Comparison of ENCODE assay signal across 8 mouse cellular contexts in genomic region chr11:23067395-23068136, GRCm38 (mm10).
A peak's percentile ranks its signal among the peaks of the same experiment; 100 is the strongest.
DNase-seq lines count a peak whose midpoint lies in the region; ATAC-seq and TF ChIP-seq lines count a peak whose summit lies in the region.

No protein-coding gene starts in this region.

- peak; percentile 90 for DNase-seq in CH12.LX (ENCODE audit: extremely low read depth)
- peak; percentile 74 for DNase-seq in c-Kit-positive CD71-positive TER-119-negative erythroid progenitor cells, embryonic 14.5 days (ENCODE audit: low read depth)
- peak; percentile 94 for DNase-seq in forebrain, embryonic 11.5 days (ENCODE audit: low spot score)
- DNase-seq in heart, postnatal 0 days (ENCODE audit: low spot score): peak; percentile 87
- peak; percentile 88 to 92 for DNase-seq in kidney, postnatal 4 days

- peaks cover 2 to 12% of the 10 kb centered on the region in 2 experiments; a peak in 2 of 4 replicates for H3K4me1 ChIP-seq in CH12.LX (ENCODE audit: control insufficient read depth in 1 of 2, insufficient read depth in 2 of 2)
- no peaks in the 10 kb centered on the region for H3K4me1 ChIP-seq in forebrain, embryonic 11.5 days (replicated peaks; ENCODE audit: control insufficient read depth, insufficient read depth, low read length)
- H3K4me1 ChIP-seq in heart, postnatal 0 days (ENCODE audit: control insufficient read depth, insufficient read depth): no peaks in the 10 kb centered on the region
- H3K4me1 ChIP-seq in liver, embryonic 16.5 days (ENCODE audit: control insufficient read depth, low read depth, low read length): peaks cover 11% of the 10 kb centered on the region
- H3K4me1 ChIP-seq in neural tube, embryonic 13.5 days (replicated peaks): peaks cover 5% of the 10 kb centered on the region
- H3K4me1 ChIP-seq in testis, adult 2 months (ENCODE audit: control insufficient read depth, insufficient read depth, low read length): peaks cover 2% of the 10 kb centered on the region

- 1% methylated on average over 49 of the region's 49 CpGs for WGBS in forebrain, embryonic 11.5 days
- under 1% methylated on average over 49 of the region's 49 CpGs for WGBS in heart, postnatal 0 days
- whole genome bisulfite sequencing in liver, embryonic 16.5 days (ENCODE audit: insufficient replicate concordance): under 1% methylated on average over 49 of the region's 49 CpGs
- WGBS in neural tube, embryonic 13.5 days: under 1% methylated on average over 49 of the region's 49 CpGs

- no peaks in the 10 kb centered on the region for H3K27me3 ChIP-seq in CH12.LX (replicated peaks)
- no peaks in the 10 kb centered on the region for H3K27me3 ChIP-seq in forebrain, embryonic 11.5 days (ENCODE audit: control insufficient read depth, insufficient read depth, low read length)
- no peaks in the 10 kb centered on the region for H3K27me3 ChIP-seq in heart, postnatal 0 days (ENCODE audit: control insufficient read depth, insufficient read depth, low read length)
- H3K27me3 ChIP-seq in liver, embryonic 16.5 days (ENCODE audit: control insufficient read depth, insufficient read depth, low read depth, low read length): no peaks in the 10 kb centered on the region
- no peaks in the 10 kb centered on the region for H3K27me3 ChIP-seq in neural tube, embryonic 13.5 days
- H3K27me3 ChIP-seq in testis, adult 2 months (ENCODE audit: control insufficient read depth, insufficient read depth, low read length): no peaks in the 10 kb centered on the region

- no peaks in the 10 kb centered on the region for H3K79me2 ChIP-seq in CH12.LX (replicated peaks; ENCODE audit: control insufficient read depth, extremely low read depth, insufficient read depth, poor library complexity, severe bottlenecking)

- no peaks in the 10 kb centered on the region for H3K36me3 ChIP-seq in CH12.LX (replicated peaks in 1 of 2; ENCODE audit: control insufficient read depth in 1 of 2, insufficient read depth in 1 of 2, low read length in 1 of 2)
- no peaks in the 10 kb centered on the region for H3K36me3 ChIP-seq in forebrain, embryonic 11.5 days (ENCODE audit: control insufficient read depth, insufficient read depth, low read length)
- no peaks in the 10 kb centered on the region for H3K36me3 ChIP-seq in heart, postnatal 0 days (replicated peaks; ENCODE audit: control insufficient read depth, insufficient read depth, low read length)
- no peaks in the 10 kb centered on the region for H3K36me3 ChIP-seq in liver, embryonic 16.5 days (ENCODE audit: control insufficient read depth, insufficient read depth)
- H3K36me3 ChIP-seq in neural tube, embryonic 13.5 days: no peaks in the 10 kb centered on the region
- no peaks in the 10 kb centered on the region for H3K36me3 ChIP-seq in testis, adult 2 months (ENCODE audit: control insufficient read depth, insufficient read depth, low read length)

- no peak; the same call in 1 of the 2 replicates for TF ChIP-seq EP300 in CH12.LX (IDR thresholded peaks at IDR 0.05; ENCODE audit: low read length)
- no peak for TF ChIP-seq EP300 in heart, postnatal 0 days (IDR thresholded peaks at IDR 0.05; ENCODE audit: low read depth)

- H3K27ac ChIP-seq in CH12.LX (ENCODE audit: insufficient read depth, low read depth): no peak overlapping the region
- no peak overlapping the region for H3K27ac ChIP-seq in forebrain, embryonic 11.5 days (ENCODE audit: low read depth, low read length)
- H3K27ac ChIP-seq in heart, postnatal 0 days (ENCODE audit: low read depth): peak overlapping the region; percentile 35; the same call in 1 of the 2 replicates
- peak overlapping the region; percentile 78 for H3K27ac ChIP-seq in liver, embryonic 16.5 days (ENCODE audit: low read length)
- peak overlapping the region; percentile 86 for H3K27ac ChIP-seq in neural tube, embryonic 13.5 days (replicated peaks)
- H3K27ac ChIP-seq in testis, adult 2 months (ENCODE audit: control insufficient read depth, insufficient read depth, low read depth, low read length): peak overlapping the region; percentile 90

- H3K9ac ChIP-seq in CH12.LX (ENCODE audit: insufficient read depth, low read depth): peak overlapping the region; percentile 78
- H3K9ac ChIP-seq in forebrain, embryonic 11.5 days (ENCODE audit: low read length): peak overlapping the region; percentile 72
- peak overlapping the region; percentile 65 for H3K9ac ChIP-seq in heart, postnatal 0 days (replicated peaks; ENCODE audit: low read depth, low read length)
- H3K9ac ChIP-seq in liver, embryonic 16.5 days (ENCODE audit: low read depth, low read length): peak overlapping the region; percentile 83
- H3K9ac ChIP-seq in neural tube, embryonic 13.5 days: peak overlapping the region; percentile 73

- TF ChIP-seq POLR2A in CH12.LX (IDR thresholded peaks at IDR 0.05; ENCODE audit: low read depth, low read length): peak; percentile 99
- peak; percentile 98 for TF ChIP-seq POLR2A in testis, adult 2 months (IDR thresholded peaks at IDR 0.05; ENCODE audit: control insufficient read depth, low read depth, low read length)

- in situ Hi-C loops in CH12.LX (cut with MboI; ENCODE audit: low pct_ligation_motif_present, low pct_unique_long_range_greater_than_20kb, low sequenced_read_pairs): no loop called here

- no peak for TF ChIP-seq CTCF in CH12.LX (conservative IDR thresholded peaks at IDR 0.05 in 1 of 2, IDR thresholded peaks at IDR 0.05 in 1 of 2; ENCODE audit: low read depth in 2 of 2, low read length in 2 of 2)
- TF ChIP-seq CTCF in heart, postnatal 0 days (IDR thresholded peaks at IDR 0.05; ENCODE audit: low read depth): 0 out of 2 replicates have a peak, but pooled peaks have one; percentile 7
- TF ChIP-seq CTCF in testis, adult 2 months (IDR thresholded peaks at IDR 0.05; ENCODE audit: control insufficient read depth, insufficient read depth, insufficient replicate concordance, low read depth, low read length): no peak

- H3K9me3 ChIP-seq in CH12.LX (replicated peaks; ENCODE audit: low read length): no peaks in the 10 kb centered on the region
- no peaks in the 10 kb centered on the region for H3K9me3 ChIP-seq in forebrain, embryonic 11.5 days (ENCODE audit: control insufficient read depth, low read length)
- H3K9me3 ChIP-seq in heart, postnatal 0 days (replicated peaks; ENCODE audit: control insufficient read depth, low read length): no peaks in the 10 kb centered on the region
- H3K9me3 ChIP-seq in liver, embryonic 16.5 days (replicated peaks; ENCODE audit: control insufficient read depth, low read length): no peaks in the 10 kb centered on the region
- H3K9me3 ChIP-seq in neural tube, embryonic 13.5 days: no peaks in the 10 kb centered on the region

- peak overlapping the region; percentile 92 for H3K4me2 ChIP-seq in CH12.LX (ENCODE audit: insufficient read depth, low read depth, poor library complexity, severe bottlenecking)
- peak overlapping the region; percentile 76 for H3K4me2 ChIP-seq in forebrain, embryonic 11.5 days (ENCODE audit: low read depth, low read length, severe bottlenecking)
- H3K4me2 ChIP-seq in heart, postnatal 0 days (ENCODE audit: low read depth, low read length): peak overlapping the region; percentile 74
- H3K4me2 ChIP-seq in liver, embryonic 16.5 days (ENCODE audit: low read depth, low read length): peak overlapping the region; percentile 97
- H3K4me2 ChIP-seq in neural tube, embryonic 13.5 days: peak overlapping the region; percentile 64

- TF ChIP-seq RAD21 in CH12.LX (IDR thresholded peaks at IDR 0.05; ENCODE audit: low read depth, low read length): no peak; the same call in 1 of the 2 replicates

- H3K4me3 ChIP-seq in CH12.LX (replicated peaks in 1 of 3; ENCODE audit: low read depth in 2 of 3, low read length in 2 of 3, poor library complexity in 1 of 3): peak overlapping the region; percentile 64 to 76 (median 72)
- peak overlapping the region; percentile 63 for H3K4me3 ChIP-seq in forebrain, embryonic 11.5 days (ENCODE audit: low read depth, low read length)
- peak overlapping the region; percentile 63 for H3K4me3 ChIP-seq in heart, postnatal 0 days (ENCODE audit: low read depth, low read length)
- H3K4me3 ChIP-seq in liver, embryonic 16.5 days (ENCODE audit: low read depth, low read length): peak overlapping the region; percentile 77
- peak overlapping the region; percentile 54 for H3K4me3 ChIP-seq in neural tube, embryonic 13.5 days
- peak overlapping the region; percentile 92 for H3K4me3 ChIP-seq in testis, adult 2 months (ENCODE audit: control insufficient read depth, low read depth, low read length)

- peak; percentile 99 for ATAC-seq in forebrain, embryonic 11.5 days (replicated peaks; ENCODE audit: low FRiP score)
- ATAC-seq in heart, postnatal 0 days (ENCODE audit: insufficient read depth, low read depth): peak; percentile 100
- ATAC-seq in liver, embryonic 16.5 days (ENCODE audit: low read depth): peak; percentile 100
- ATAC-seq in neural tube, embryonic 13.5 days (ENCODE audit: low read depth): peak; percentile 100

- dilution Hi-C loops in CH12.LX (cut with MboI; ENCODE audit: extremely low pct_ligation_motif_present, extremely low pct_unique_long_range_greater_than_20kb, low sequenced_read_pairs): no loop called here

TF ChIP-seq in CH12.LX, 34 proteins besides CTCF, POLR2A, EP300 and RAD21 (continues in another document):
- TF ChIP-seq TCF12 (IDR thresholded peaks at IDR 0.05; ENCODE audit: low read depth, low read length): peak; percentile 96
- TF ChIP-seq POLR2AphosphoS2 (IDR thresholded peaks at IDR 0.05; ENCODE audit: low read depth, low read length): peak; percentile 83; the same call in 1 of the 2 replicates
- TF ChIP-seq ZNF384 (IDR thresholded peaks at IDR 0.05; ENCODE audit: low read depth, low read length): no peak
- TF ChIP-seq USF2 (conservative IDR thresholded peaks at IDR 0.05; ENCODE audit: low read depth, low read length): no peak; the same call in 1 of the 2 replicates
- TF ChIP-seq ZKSCAN1 (IDR thresholded peaks at IDR 0.05; ENCODE audit: borderline replicate concordance, low read depth, low read length): no peak
- no peak for TF ChIP-seq SIN3A (IDR thresholded peaks at IDR 0.05; ENCODE audit: low read length)
- peak; percentile 95 for TF ChIP-seq NRF1 (IDR thresholded peaks at IDR 0.05; ENCODE audit: low read depth, low read length)
- TF ChIP-seq TBP (conservative IDR thresholded peaks at IDR 0.05; ENCODE audit: low read depth, low read length): peak; percentile 92
- peak; percentile 76 for TF ChIP-seq ELF1 (IDR thresholded peaks at IDR 0.05; ENCODE audit: low read depth, low read length)
- TF ChIP-seq IRF4 (IDR thresholded peaks at IDR 0.05; ENCODE audit: low read depth, low read length): peak; percentile 37
- TF ChIP-seq MAZ (IDR thresholded peaks at IDR 0.05; ENCODE audit: low read depth, low read length): no peak
- TF ChIP-seq HCFC1 (IDR thresholded peaks at IDR 0.05; ENCODE audit: low read depth, low read length): peak; percentile 81
- peak; percentile 77 for TF ChIP-seq MAX (IDR thresholded peaks at IDR 0.05; ENCODE audit: low read length)
- TF ChIP-seq CHD2 (IDR thresholded peaks at IDR 0.05; ENCODE audit: low read length): no peak
- TF ChIP-seq MAFK (IDR thresholded peaks at IDR 0.05; ENCODE audit: insufficient replicate concordance, low read length): no peak
- peak; percentile 94 for TF ChIP-seq NELFE (IDR thresholded peaks at IDR 0.05; ENCODE audit: low read depth, low read length)
- TF ChIP-seq ZC3H11A (IDR thresholded peaks at IDR 0.05; ENCODE audit: low read depth, low read length): no peak

Comparison
In these comparisons a context has a peak if more than half of its experiments do, and no peak if none do; other contexts are left out.
1. H3K27ac ChIP-seq: peak in heart, postnatal 0 days (single experiment), liver, embryonic 16.5 days (single experiment), neural tube, embryonic 13.5 days (single experiment) and testis, adult 2 months (single experiment); none in CH12.LX (single experiment) and forebrain, embryonic 11.5 days (single experiment).
2. Peak in every context shown above with its lines, with median percentiles within 50 percentile points of each other: DNase-seq, H3K4me2 ChIP-seq, H3K4me3 ChIP-seq, H3K9ac ChIP-seq and ATAC-seq.